Mouse (Mus musculus): ENCODE results near the gene Gse1. TPM values are rescaled to one million over a fixed set of nuclear protein-coding genes. Genes with fewer than 3 reads are reported as not detected.

Gse1 gene
- polyA plus RNA-seq, 1 experiment from 2014 or later, result 10.0 TPM

DNA sequence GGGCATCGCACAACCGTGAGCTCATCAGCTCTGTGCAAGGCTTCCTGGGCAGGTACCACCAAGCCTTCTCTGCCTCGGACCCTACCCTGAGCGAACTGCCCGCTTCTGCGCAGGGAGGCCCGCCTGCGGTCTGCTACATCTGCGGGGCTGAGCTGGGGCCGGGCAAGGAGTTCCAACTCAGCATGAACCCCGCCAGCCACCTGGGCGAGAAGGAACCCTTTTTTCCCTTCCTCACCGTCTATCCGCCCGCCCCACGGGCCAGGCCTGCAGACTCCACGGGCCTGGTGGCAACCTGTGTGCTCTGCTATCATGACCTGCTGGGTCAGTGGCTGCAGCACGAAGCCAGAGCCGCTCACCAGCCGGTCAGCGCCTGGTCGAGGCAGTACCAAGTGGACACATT lies 1.8 kb downstream of the Gse1 start:
- peak overlapping the region; percentile 70 for H3K4me3 ChIP-seq (replicated peaks)
- WGBS, result 9% methylated on average over 22 of the region's 22 CpGs
- no peaks in the 10 kb centered on the region for H3K36me3 ChIP-seq
- peak overlapping the region; percentile 98 for H3K4me2 ChIP-seq
- H3K27me3 ChIP-seq, result peaks cover 52% of the 10 kb centered on the region
- H3K9me3 ChIP-seq (replicated peaks), result no peaks in the 10 kb centered on the region
- no peak for ATAC-seq (replicated peaks; ENCODE audit: low FRiP score)
- H3K4me1 ChIP-seq, result peaks cover 86% of the 10 kb centered on the region
- peak overlapping the region; percentile 71 for H3K9ac ChIP-seq
- H3K27ac ChIP-seq, result no peak overlapping the region

- Histone ChIP-seq H3K27me3 (peaks cover 49% of the 10 kb centered on the region), H3K36me3 (no peaks in the 10 kb centered on the region), H3K4me3 (replicated peaks) (peak overlapping the region; percentile 70), H3K4me1 (peaks cover 78% of the 10 kb centered on the region), H3K4me2 (peak overlapping the region; percentile 98), H3K9ac (peak overlapping the region; percentile 71; the same call in 1 of the 2 replicates), H3K9me3 (replicated peaks) (no peaks in the 10 kb centered on the region), H3K27ac (no peak overlapping the region)
- no peak for ATAC-seq (replicated peaks; ENCODE audit: low FRiP score)
- WGBS, result 21% methylated on average over 18 of the region's 18 CpGs
Observed at GRCm38 (mm10) chr8:120230715-120231614, 2.7 kb downstream of the Gse1 start.

DNA sequence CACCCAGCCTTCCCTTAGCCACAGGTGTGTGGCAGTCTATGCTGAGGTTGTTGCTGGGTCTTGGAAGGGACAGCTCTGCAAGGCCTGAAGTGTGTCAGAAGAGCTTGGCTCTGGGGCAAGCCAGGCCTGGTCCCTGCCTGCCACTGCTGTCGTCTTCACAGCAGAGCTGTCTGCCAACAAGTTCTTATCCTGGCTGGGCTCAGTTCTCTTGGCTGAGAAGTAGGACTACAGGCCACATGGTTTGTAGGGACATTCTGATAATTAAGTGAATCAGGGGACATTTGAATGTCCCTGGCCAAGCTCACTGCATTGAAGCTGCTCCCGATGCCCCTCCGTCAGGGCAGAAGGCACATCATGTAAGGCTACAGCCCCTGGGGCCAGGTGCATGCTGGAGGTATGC lies 3.6 kb downstream of the Gse1 start:
- WGBS, result 74% methylated on average over 3 of the region's 3 CpGs
- H3K9ac ChIP-seq, result 0 out of 2 replicates have a peak overlapping the region, but pooled peaks have one; percentile 11
- no peak for ATAC-seq (replicated peaks; ENCODE audit: low FRiP score)

DNA sequence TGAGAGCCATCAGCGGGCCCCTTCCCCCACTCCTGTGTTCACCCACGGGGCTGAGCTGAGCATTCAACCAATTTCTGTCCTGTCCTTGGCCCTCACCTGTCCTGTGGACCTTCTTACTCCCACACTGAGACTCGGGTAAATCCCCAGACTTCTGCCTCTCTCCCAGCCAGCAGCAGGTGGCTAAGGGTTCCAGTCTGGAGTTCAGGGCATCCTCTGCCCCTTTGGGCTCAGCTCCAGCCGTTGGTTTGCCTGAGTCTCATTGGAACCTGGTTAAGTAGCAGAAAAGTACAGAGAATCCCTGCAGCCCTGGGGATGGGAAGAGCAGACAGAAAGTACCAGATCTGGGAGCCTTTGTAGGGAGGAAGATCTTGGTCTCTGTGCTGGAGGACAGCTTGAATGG lies 4.1 kb downstream of the Gse1 start:
- Histone ChIP-seq H3K27me3 (peaks cover 49% of the 10 kb centered on the region), H3K36me3 (peaks cover under 1% of the 10 kb centered on the region; the same call in 1 of the 2 replicates), H3K4me3 (replicated peaks) (peak overlapping the region; percentile 70), H3K9ac (no peak overlapping the region), H3K9me3 (replicated peaks) (no peaks in the 10 kb centered on the region), H3K27ac (no peak overlapping the region), H3K4me2 (peak overlapping the region; percentile 98), H3K4me1 (peaks cover 69% of the 10 kb centered on the region)
- WGBS, result 26% methylated on average over 4 of the region's 4 CpGs
- no peak for ATAC-seq (replicated peaks; ENCODE audit: low FRiP score)

More for the DNA sequence above, 3.6 kb downstream of the Gse1 start:
- H3K9me3 ChIP-seq (replicated peaks), result no peaks in the 10 kb centered on the region
- peaks cover 74% of the 10 kb centered on the region for H3K4me1 ChIP-seq
- H3K36me3 ChIP-seq, result no peaks in the 10 kb centered on the region
- H3K4me2 ChIP-seq, result peak overlapping the region; percentile 98
- peaks cover 49% of the 10 kb centered on the region for H3K27me3 ChIP-seq
- H3K27ac ChIP-seq, result no peak overlapping the region
- H3K4me3 ChIP-seq (replicated peaks), result peak overlapping the region; percentile 70

GRCm38 (mm10) chr8:120232913-120233312 lies 4.7 kb downstream of the Gse1 start:
- peak overlapping the region; percentile 21 for H3K9ac ChIP-seq
- no peak overlapping the region for H3K27ac ChIP-seq
- WGBS, result 28% methylated on average over 13 of the region's 13 CpGs
- H3K4me2 ChIP-seq, result peak overlapping the region; percentile 98
- H3K9me3 ChIP-seq (replicated peaks), result no peaks in the 10 kb centered on the region
- no peak for ATAC-seq (replicated peaks; ENCODE audit: low FRiP score)
- peaks cover 46% of the 10 kb centered on the region for H3K27me3 ChIP-seq
- peaks cover 6% of the 10 kb centered on the region; the same call in 1 of the 2 replicates for H3K36me3 ChIP-seq
- H3K4me3 ChIP-seq (replicated peaks), result peak overlapping the region; percentile 70
- H3K4me1 ChIP-seq, result peaks cover 63% of the 10 kb centered on the region

GRCm38 (mm10) chr8:120234457-120234856 lies 6.2 kb downstream of the Gse1 start:
- Histone ChIP-seq H3K4me3 (replicated peaks) (no peak overlapping the region), H3K9ac (no peak overlapping the region), H3K4me2 (no peak overlapping the region), H3K36me3 (peaks cover 14% of the 10 kb centered on the region; the same call in 1 of the 2 replicates), H3K27ac (0 out of 2 replicates have a peak overlapping the region, but pooled peaks have one; percentile 2), H3K9me3 (replicated peaks) (no peaks in the 10 kb centered on the region), H3K27me3 (peaks cover 38% of the 10 kb centered on the region), H3K4me1 (peaks cover 55% of the 10 kb centered on the region)
- WGBS, result 61% methylated on average over 12 of the region's 12 CpGs
- ATAC-seq (replicated peaks; ENCODE audit: low FRiP score), result no peak

- no peak overlapping the region for H3K4me2 ChIP-seq
- no peaks in the 10 kb centered on the region for H3K9me3 ChIP-seq (replicated peaks)
- H3K36me3 ChIP-seq, result peaks cover 14% of the 10 kb centered on the region; the same call in 1 of the 2 replicates
- no peak for ATAC-seq (replicated peaks; ENCODE audit: low FRiP score)
- H3K9ac ChIP-seq, result no peak overlapping the region
- WGBS, result 52% methylated on average over 8 of the region's 8 CpGs
- no peak overlapping the region for H3K4me3 ChIP-seq (replicated peaks)
- H3K27me3 ChIP-seq, result peaks cover 34% of the 10 kb centered on the region
- peaks cover 51% of the 10 kb centered on the region for H3K4me1 ChIP-seq
- 0 out of 2 replicates have a peak overlapping the region, but pooled peaks have one; percentile 2 for H3K27ac ChIP-seq
Observed at GRCm38 (mm10) chr8:120234866-120235265, 6.6 kb downstream of the Gse1 start.

- no peaks in the 10 kb centered on the region for H3K9me3 ChIP-seq (replicated peaks)
- H3K4me3 ChIP-seq (replicated peaks), result no peak overlapping the region
- peaks cover 17% of the 10 kb centered on the region for H3K36me3 ChIP-seq
- no peaks in the 10 kb centered on the region for H3K27me3 ChIP-seq
- WGBS, result 89% methylated on average over 4 of the region's 4 CpGs
- no peak overlapping the region for H3K4me2 ChIP-seq
- ATAC-seq (replicated peaks; ENCODE audit: low FRiP score), result no peak
- H3K27ac ChIP-seq, result 0 out of 2 replicates have a peak overlapping the region, but pooled peaks have one; percentile 13
- peaks cover 10% of the 10 kb centered on the region for H3K4me1 ChIP-seq
- H3K9ac ChIP-seq, result no peak overlapping the region
Observed at GRCm38 (mm10) chr8:120243222-120243621, 15.0 kb downstream of the Gse1 start.

GRCm38 (mm10) chr8:120243916-120244451 lies 15.7 kb downstream of the Gse1 start:
- Histone ChIP-seq H3K36me3 (peaks cover 12% of the 10 kb centered on the region), H3K4me3 (replicated peaks) (no peak overlapping the region), H3K4me2 (no peak overlapping the region), H3K27me3 (no peaks in the 10 kb centered on the region), H3K9ac (no peak overlapping the region), H3K4me1 (peaks cover 15% of the 10 kb centered on the region), H3K9me3 (replicated peaks) (no peaks in the 10 kb centered on the region), H3K27ac (no peak overlapping the region)
- ATAC-seq (replicated peaks; ENCODE audit: low FRiP score), result no peak
- WGBS, result 82% methylated on average over 5 of the region's 5 CpGs

DNA sequence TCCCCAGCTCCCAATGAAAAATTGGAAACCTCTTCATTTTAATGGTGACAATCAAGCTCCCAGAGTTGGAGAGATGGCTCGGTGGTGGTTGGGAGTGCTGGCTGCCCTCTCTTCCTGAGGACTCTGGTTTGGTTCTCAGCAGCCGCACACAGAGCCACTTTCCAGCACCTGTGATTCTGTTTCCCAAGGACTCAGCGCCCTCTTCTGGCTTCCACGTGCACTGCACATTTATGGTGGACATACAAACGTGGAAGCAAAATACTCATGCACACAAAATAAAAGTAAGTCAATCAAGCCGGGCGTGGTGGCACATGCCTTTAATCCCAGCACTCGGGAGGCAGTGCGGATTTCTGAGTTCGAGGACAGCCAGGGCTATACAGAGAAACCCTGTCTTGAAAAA lies 16.3 kb downstream of the Gse1 start:
- H3K4me2 ChIP-seq, result no peak overlapping the region
- no peak overlapping the region for H3K4me3 ChIP-seq (replicated peaks)
- no peak for ATAC-seq (replicated peaks; ENCODE audit: low FRiP score)
- H3K27me3 ChIP-seq, result no peaks in the 10 kb centered on the region
- H3K9me3 ChIP-seq (replicated peaks), result no peaks in the 10 kb centered on the region
- H3K36me3 ChIP-seq, result peaks cover 12% of the 10 kb centered on the region
- H3K4me1 ChIP-seq, result peaks cover 17% of the 10 kb centered on the region
- 91% methylated on average over 10 of the region's 10 CpGs for WGBS
- no peak overlapping the region for H3K27ac ChIP-seq
- no peak overlapping the region for H3K9ac ChIP-seq

GRCm38 (mm10) chr8:120247618-120248017 lies 19.4 kb downstream of the Gse1 start:
- no peak for ATAC-seq (replicated peaks; ENCODE audit: low FRiP score)
- Histone ChIP-seq H3K9ac (no peak overlapping the region), H3K36me3 (peaks cover 12% of the 10 kb centered on the region), H3K4me1 (peaks cover 41% of the 10 kb centered on the region), H3K27me3 (no peaks in the 10 kb centered on the region), H3K9me3 (replicated peaks) (no peaks in the 10 kb centered on the region), H3K27ac (no peak overlapping the region), H3K4me2 (no peak overlapping the region), H3K4me3 (replicated peaks) (no peak overlapping the region)
- WGBS, result 77% methylated on average over 5 of the region's 5 CpGs

- Histone ChIP-seq H3K36me3 (peaks cover 12% of the 10 kb centered on the region), H3K4me1 (peaks cover 37% of the 10 kb centered on the region), H3K4me3 (replicated peaks) (no peak overlapping the region), H3K4me2 (no peak overlapping the region), H3K9ac (no peak overlapping the region), H3K27me3 (no peaks in the 10 kb centered on the region), H3K9me3 (replicated peaks) (no peaks in the 10 kb centered on the region), H3K27ac (no peak overlapping the region)
- WGBS, result 71% methylated on average over 7 of the region's 7 CpGs
- no peak for ATAC-seq (replicated peaks; ENCODE audit: low FRiP score)
Observed at GRCm38 (mm10) chr8:120248031-120248430, 19.8 kb downstream of the Gse1 start.
